Mouse (Mus musculus): ENCODE results near the gene Plekha7. TPM values are rescaled to one million over a fixed set of nuclear protein-coding genes. Genes with fewer than 3 reads are reported as not detected.

Plekha7 gene
- polyA plus RNA-seq, 1 experiment from 2014 or later = 18.4 TPM

GRCm38 (mm10) chr7:116290559-116290958 is 17.6 kb downstream of the Plekha7 start:
- no peak for DNase-seq (ENCODE audit: low spot score)

GRCm38 (mm10) chr7:116288996-116289395 is 19.2 kb downstream of the Plekha7 start:
- DNase-seq (ENCODE audit: low spot score) = no peak

- no peak for DNase-seq (ENCODE audit: low spot score)
These were observed 20.2 kb downstream of the Plekha7 start for GRCm38 (mm10) chr7:116287959-116288358.

- DNase-seq (ENCODE audit: low spot score) = no peak
These were observed 21.4 kb downstream of the Plekha7 start for GRCm38 (mm10) chr7:116286611-116287355.

- DNase-seq (ENCODE audit: low spot score) = no peak
These were observed 22.0 kb downstream of the Plekha7 start for GRCm38 (mm10) chr7:116286173-116286572.

GRCm38 (mm10) chr7:116285216-116285615 is 23.0 kb downstream of the Plekha7 start:
- DNase-seq (ENCODE audit: low spot score) = no peak

- DNase-seq (ENCODE audit: low spot score) = no peak
These were observed 25.4 kb downstream of the Plekha7 start for GRCm38 (mm10) chr7:116282755-116283154.

GRCm38 (mm10) chr7:116280126-116280525 is 28.1 kb downstream of the Plekha7 start:
- DNase-seq (ENCODE audit: low spot score) = no peak

- DNase-seq (ENCODE audit: low spot score) = no peak
These were observed 29.9 kb downstream of the Plekha7 start for GRCm38 (mm10) chr7:116278280-116278679.

GRCm38 (mm10) chr7:116276315-116276714 is 31.9 kb downstream of the Plekha7 start:
- no peak for DNase-seq (ENCODE audit: low spot score)

- no peak for DNase-seq (ENCODE audit: low spot score)
These were observed 35.1 kb downstream of the Plekha7 start for GRCm38 (mm10) chr7:116273111-116273510.

GRCm38 (mm10) chr7:116269501-116269995 is 38.6 kb downstream of the Plekha7 start:
- DNase-seq (ENCODE audit: low spot score) = no peak

GRCm38 (mm10) chr7:116268113-116268926 is 39.9 kb downstream of the Plekha7 start:
- no peak for DNase-seq (ENCODE audit: low spot score)

GRCm38 (mm10) chr7:116263281-116263680 is 44.9 kb downstream of the Plekha7 start:
- DNase-seq (ENCODE audit: low spot score) = no peak

- DNase-seq (ENCODE audit: low spot score) = no peak
These were observed 45.7 kb downstream of the Plekha7 start for GRCm38 (mm10) chr7:116262508-116262907.

GRCm38 (mm10) chr7:116262101-116262500 is 46.1 kb downstream of the Plekha7 start:
- DNase-seq (ENCODE audit: low spot score) = peak; percentile 28

- DNase-seq (ENCODE audit: low spot score) = peak; percentile 42
These were observed 47.2 kb downstream of the Plekha7 start for GRCm38 (mm10) chr7:116260826-116261615.

GRCm38 (mm10) chr7:116258464-116259185 is 49.6 kb downstream of the Plekha7 start:
- no peak for DNase-seq (ENCODE audit: low spot score)

GRCm38 (mm10) chr7:116257953-116258352 is 50.2 kb downstream of the Plekha7 start:
- DNase-seq (ENCODE audit: low spot score) = no peak

GRCm38 (mm10) chr7:116255664-116256063 is 52.5 kb downstream of the Plekha7 start:
- DNase-seq (ENCODE audit: low spot score) = no peak

GRCm38 (mm10) chr7:116254660-116255059 is 53.5 kb downstream of the Plekha7 start:
- no peak for DNase-seq (ENCODE audit: low spot score)
